Mouse (Mus musculus) B cell, adult 62 days (primary cell): ENCODE measurements around the gene Glt6d1. TPM values are rescaled to one million over a fixed set of nuclear protein-coding genes. Genes with fewer than 3 reads are reported as not detected.

ENCODE experiments used
- total RNA-seq: library from RNA; stranded (reverse); gene quantifications from 4 replicates; pipeline ENCODE4 v1.2.4, GENCODE M21; 2023

Glt6d1 gene
- not detected in 4 replicates for total RNA-seq

GRCm38 (mm10) chr2:25815748-25816147 lies at the start of gene Glt6d1:
Gene Glt6d1 (minus strand): TSS chr2:25815848.

GRCm38 (mm10) chr2:25863337-25864131 lies 47.9 kb upstream of the Glt6d1 start, which contains the start of gene Kcnt1:
Gene Kcnt1 (plus strand): TSS chr2:25863734.

GRCm38 (mm10) chr2:25847226-25847625 lies 31.6 kb upstream of the Glt6d1 start, which contains the start of gene Sohlh1:
Gene Sohlh1 (minus strand): TSS chr2:25847248.

GRCm38 (mm10) chr2:25822806-25823205 lies 7.2 kb upstream of the Glt6d1 start, which contains the start of gene Lcn9:
Gene Lcn9 (plus strand): TSS chr2:25823153.

GRCm38 (mm10) chr2:25781957-25782356 lies 33.7 kb downstream of the Glt6d1 start, which contains the start of gene Gm13539:
Gene Gm13539 (plus strand): TSS chr2:25782257.

GRCm38 (mm10) chr2:25776717-25777116 lies 38.9 kb downstream of the Glt6d1 start, which contains the start of gene Lcn11:
Gene Lcn11 (plus strand): TSS chr2:25777017.

GRCm38 (mm10) chr2:25765269-25765668 lies 50.4 kb downstream of the Glt6d1 start, which contains the start of gene Lcn3:
Gene Lcn3 (plus strand): TSS chr2:25765569.

Other genes with a start within 250 kb of the Glt6d1 start
- gene Mamdc4, start 241.0 kb downstream of the Glt6d1 start, total RNA-seq: 0.77 to 2.4 TPM (median 1.5 TPM) in 4 replicates
- 16.1 to 21.8 TPM (median 17.6 TPM) in 4 replicates for gene Phpt1, start 240.6 kb downstream of the Glt6d1 start, total RNA-seq
- 0.24 to 0.38 TPM (median 0.37 TPM) in 3 of 4 replicates, not detected in the other for gene Ajm1, start 234.1 kb downstream of the Glt6d1 start, total RNA-seq
- 102 to 112 TPM (median 109 TPM) in 4 replicates for gene Rabl6, start 207.3 kb downstream of the Glt6d1 start, total RNA-seq
- gene Ccdc183, start 198.2 kb downstream of the Glt6d1 start, total RNA-seq: not detected in 4 replicates
- gene Tmem141, start 193.8 kb downstream of the Glt6d1 start, total RNA-seq: 0.78 to 2.9 TPM (median 2.4 TPM) in 4 replicates
- gene Fcna, start 187.8 kb downstream of the Glt6d1 start, total RNA-seq: 4.1 to 8.3 TPM (median 5.8 TPM) in 4 replicates
- gene Lcn8, start 162.7 kb downstream of the Glt6d1 start, total RNA-seq: not detected in 4 replicates
- not detected in 4 replicates for gene Lcn5, start 157.9 kb downstream of the Glt6d1 start, total RNA-seq
- not detected in 4 replicates for gene Lcn6, start 139.1 kb downstream of the Glt6d1 start, total RNA-seq
- gene Lcn10, start 133.1 kb downstream of the Glt6d1 start, total RNA-seq: not detected in 4 replicates
- gene Obp2a, start 115.8 kb downstream of the Glt6d1 start, total RNA-seq: not detected in 4 replicates
- 25.1 to 40.3 TPM (median 25.4 TPM) in 4 replicates for gene Bmyc, start 109.1 kb downstream of the Glt6d1 start, total RNA-seq
- not detected in 4 replicates for gene Obp2b, start 78.8 kb downstream of the Glt6d1 start, total RNA-seq
- not detected in 4 replicates for gene Lcn3, start 50.3 kb downstream of the Glt6d1 start, total RNA-seq
- gene Lcn11, start 38.8 kb downstream of the Glt6d1 start, total RNA-seq: not detected in 4 replicates
- not detected in 4 replicates for gene Gm13539, start 33.6 kb downstream of the Glt6d1 start, total RNA-seq
- gene Lcn9, start 7.3 kb upstream of the Glt6d1 start, total RNA-seq: not detected in 4 replicates
- 0.44 TPM in 1 of 4 replicates, not detected in the others for gene Sohlh1, start 31.4 kb upstream of the Glt6d1 start, total RNA-seq
- not detected in 4 replicates for gene Kcnt1, start 47.9 kb upstream of the Glt6d1 start, total RNA-seq
- 29.3 to 46.9 TPM (median 31.5 TPM) in 4 replicates for gene Camsap1, start 167.4 kb upstream of the Glt6d1 start, total RNA-seq
- 25.9 to 39.4 TPM (median 34.5 TPM) in 4 replicates for gene Ubac1, start 205.9 kb upstream of the Glt6d1 start, total RNA-seq